Mouse (Mus musculus) heart, adult 2 months (tissue): ENCODE data around the gene Chtop.

Experiments used
- CTCF ChIP-seq: fragments of 200-600 bp; IDR thresholded peaks from 2 replicates; pipeline ENCODE4 v1.8.1; 2022; ENCODE audit warnings: antibody characterized with exemption, mild to moderate bottlenecking, moderate library complexity
- EP300 ChIP-seq: fragments of 200-500 bp; IDR thresholded peaks from 2 replicates; pipeline ENCODE4 v1.6.1; 2011; ENCODE audit warnings: low read depth, low read length, control low read depth; ENCODE audit not compliant: insufficient read depth
- POLR2A ChIP-seq: fragments of 200-500 bp; IDR thresholded peaks from 2 replicates; pipeline ENCODE4 v1.6.1; 2011; ENCODE audit warnings: mild to moderate bottlenecking, low read depth, low read length, control low read depth; ENCODE audit not compliant: insufficient read depth

- peak; percentile 81 for TF ChIP-seq CTCF
- TF ChIP-seq POLR2A, result no peak
- TF ChIP-seq EP300, result no peak
Measured at GRCm38 (mm10) chr3:90472213-90472612, 37.1 kb downstream of the Chtop start.
